Mouse (Mus musculus): ENCODE results near the gene Nup160.

Nup160 gene

GRCm38 (mm10) chr2:90659639-90660038, 17.4 kb upstream of the Nup160 start:
- in situ Hi-C loops (cut with MboI; ENCODE audit: unreplicated experiment in 2 of 2) = no loop called here

DNA sequence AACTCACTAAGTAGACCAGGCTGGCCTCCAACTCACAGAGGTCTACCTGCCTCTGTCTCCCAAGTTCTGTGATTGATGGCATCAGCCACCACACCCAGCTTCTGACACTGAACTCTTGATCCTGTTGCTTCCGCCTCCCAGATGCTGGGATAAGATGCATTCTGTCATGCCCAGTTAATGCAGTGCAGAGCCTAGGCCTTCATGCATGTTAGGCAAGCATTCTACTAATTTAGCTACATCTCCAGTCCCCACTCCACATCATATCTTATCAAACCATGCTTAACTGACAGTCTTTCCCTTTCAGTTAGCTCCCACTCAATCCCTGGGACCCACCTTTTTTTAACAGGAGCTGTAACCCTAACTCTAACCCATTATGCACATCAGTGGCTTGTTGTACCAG, 16.1 kb upstream of the Nup160 start:
- in situ Hi-C loops (cut with MboI; ENCODE audit: unreplicated experiment in 2 of 2) = no loop called here

DNA sequence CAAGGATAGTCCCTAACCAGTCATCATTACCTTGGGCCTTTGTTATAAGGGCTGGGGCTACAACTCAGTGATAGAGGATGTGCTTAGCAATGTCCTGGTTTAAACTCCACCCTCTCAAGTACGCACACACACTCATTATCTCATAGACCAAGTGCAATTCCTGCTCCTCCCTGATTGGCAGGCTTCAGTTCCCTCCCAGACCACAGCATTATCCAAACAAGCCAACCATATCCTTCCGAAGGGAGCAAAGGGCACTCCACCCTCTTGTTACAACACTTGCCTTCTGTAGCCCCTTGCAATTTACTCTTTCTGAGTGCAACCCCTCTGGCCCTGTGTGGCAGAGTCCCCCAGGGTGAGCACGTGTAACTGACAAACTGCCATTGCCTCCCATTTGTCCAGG, 15.6 kb upstream of the Nup160 start:
- in situ Hi-C loops (cut with MboI; ENCODE audit: unreplicated experiment in 2 of 2) = no loop called here

DNA sequence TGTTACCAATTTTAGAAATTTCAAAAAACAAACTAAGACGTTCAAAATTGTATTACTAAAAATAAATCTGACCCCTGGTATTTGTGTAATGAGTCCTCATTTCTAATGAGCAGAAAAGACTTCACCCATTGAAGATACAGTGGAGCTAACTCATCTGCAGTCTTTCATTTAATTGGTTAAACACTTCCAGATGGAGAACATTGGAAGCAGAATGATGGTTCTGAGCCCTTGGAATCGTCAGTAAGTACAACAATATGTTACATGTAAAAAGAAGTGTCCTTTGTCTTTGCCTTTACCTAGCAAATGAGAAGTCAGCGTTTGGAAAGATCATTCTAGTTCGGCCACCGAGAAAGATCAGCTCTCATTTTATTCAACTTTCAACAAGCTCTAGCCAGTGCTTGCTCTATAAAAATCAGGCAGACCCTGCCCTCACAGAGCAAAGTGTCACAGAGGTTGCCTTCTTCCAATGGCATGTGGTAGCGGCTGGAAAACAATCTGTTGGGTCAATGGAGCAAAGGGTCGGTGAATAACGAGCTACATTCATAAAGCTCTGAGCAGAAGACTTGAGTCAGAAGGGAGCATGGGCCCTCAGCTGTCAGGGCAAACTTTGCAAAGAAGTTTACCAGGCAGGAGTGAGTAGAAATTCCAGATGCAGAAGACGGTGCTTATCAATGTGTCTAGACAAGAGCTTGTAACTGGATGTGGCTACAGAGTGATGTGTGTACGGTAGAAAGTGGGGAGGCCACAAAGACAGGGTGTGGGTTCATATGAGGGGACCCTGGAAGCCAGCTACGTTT, 10.2 kb upstream of the Nup160 start:
- in situ Hi-C loops (cut with MboI; ENCODE audit: unreplicated experiment in 2 of 2) = no loop called here

DNA sequence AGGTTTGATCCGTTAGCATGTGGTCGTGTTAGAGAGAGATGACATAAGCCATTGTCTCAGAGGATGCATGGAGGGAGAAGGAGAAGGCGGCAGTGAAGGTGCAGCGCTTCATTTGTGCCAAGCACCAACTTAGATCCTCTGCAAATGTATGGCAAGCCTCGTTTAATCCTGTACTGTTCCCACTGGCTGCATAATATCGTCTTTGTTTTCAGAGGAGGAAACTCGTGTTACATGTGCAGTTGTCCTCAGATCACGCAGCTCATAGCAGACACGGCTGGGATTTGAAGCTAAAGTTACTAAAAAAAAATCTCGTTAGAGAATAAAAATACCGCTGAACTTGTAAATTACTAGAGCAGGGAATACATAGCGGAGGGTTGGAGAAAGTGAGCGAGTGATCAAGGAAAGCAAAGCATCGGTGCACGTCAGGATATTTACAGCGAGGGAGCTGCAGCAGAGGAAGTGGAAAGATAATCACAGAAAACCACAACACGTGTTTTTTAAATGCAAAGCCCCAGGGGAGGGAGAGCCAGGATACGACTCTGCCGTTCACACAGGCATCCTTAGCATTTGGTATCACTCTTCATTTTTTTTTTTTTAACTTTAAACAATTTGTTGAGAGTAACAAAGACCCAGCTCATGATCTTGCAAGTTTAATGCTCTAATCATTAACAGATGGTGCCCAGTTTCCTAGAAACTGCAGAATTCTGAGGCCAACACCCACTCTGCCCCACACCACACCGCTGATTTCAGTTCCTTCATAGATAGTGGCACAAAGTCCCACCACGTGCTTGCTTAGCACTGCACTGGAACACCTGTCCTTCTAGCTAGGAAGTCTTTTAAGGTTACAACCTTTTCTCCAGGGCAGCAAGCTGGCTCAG, 9.4 kb upstream of the Nup160 start:
- in situ Hi-C loops (cut with MboI; ENCODE audit: unreplicated experiment in 2 of 2) = no loop called here

DNA sequence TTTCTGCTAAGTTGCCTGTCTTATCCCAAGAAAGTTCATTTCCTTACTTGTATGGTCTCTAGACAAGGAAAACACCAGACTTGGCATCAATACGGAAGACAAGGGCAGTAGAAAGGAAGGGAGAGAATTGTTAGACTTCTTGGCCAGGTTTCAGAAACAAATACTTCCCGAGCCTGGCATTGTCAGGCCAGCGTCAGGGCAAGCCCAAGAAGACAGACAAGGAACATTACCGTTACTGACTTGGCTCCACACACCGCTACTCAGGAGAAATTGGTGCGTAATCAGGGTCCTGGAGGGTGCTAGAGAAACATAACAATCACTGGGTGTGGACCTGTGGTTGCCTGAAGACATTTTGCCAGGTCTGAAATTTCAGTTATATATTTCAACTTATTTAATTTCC, 6.7 kb upstream of the Nup160 start:
- in situ Hi-C loops (cut with MboI; ENCODE audit: unreplicated experiment in 2 of 2) = loop anchor here (5.0 to 10.0 kb wide), 3 partner anchors 86 to 168 kb away; partner anchors contain the start of gene Ptprj (in 1 of the 2)

GRCm38 (mm10) chr2:90673339-90673738, 3.7 kb upstream of the Nup160 start:
- in situ Hi-C loops (cut with MboI; ENCODE audit: unreplicated experiment in 2 of 2) = loop anchor here (5.0 to 10.0 kb wide), 3 partner anchors 89 to 171 kb away; partner anchors contain the start of gene Ptprj (in 1 of the 2)

- in situ Hi-C loops (cut with MboI; ENCODE audit: unreplicated experiment in 2 of 2) = loop anchor here (5.0 to 10.0 kb wide), 3 partner anchors 90 to 172 kb away; partner anchors contain the start of gene Ptprj (in 1 of the 2)
Measured at GRCm38 (mm10) chr2:90674555-90674954, 2.5 kb upstream of the Nup160 start.

DNA sequence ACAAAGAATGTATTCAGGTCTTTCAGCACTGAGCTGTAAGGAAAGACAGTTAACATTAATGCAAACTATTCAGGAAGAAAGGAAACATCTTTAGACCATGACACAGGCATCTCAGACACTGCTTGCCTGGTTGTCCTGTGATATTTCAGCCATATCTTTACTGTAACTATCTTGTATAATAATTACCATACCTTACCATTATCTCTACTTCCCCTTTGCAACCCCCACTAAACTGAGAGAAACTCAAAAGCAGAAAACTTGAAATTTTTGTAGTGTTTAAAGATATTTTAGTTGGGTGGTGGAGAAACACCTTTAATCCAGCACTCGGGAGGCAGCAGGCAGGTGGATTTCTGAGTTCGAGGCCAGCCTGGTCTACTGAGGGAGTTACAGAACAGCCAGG, 1.5 kb upstream of the Nup160 start:
- in situ Hi-C loops (cut with MboI; ENCODE audit: unreplicated experiment in 2 of 2) = loop anchor here (5.0 to 10.0 kb wide), 7 partner anchors 38 to 203 kb away; partner anchors contain the start of gene Ptprj (in 1 of the 2)

DNA sequence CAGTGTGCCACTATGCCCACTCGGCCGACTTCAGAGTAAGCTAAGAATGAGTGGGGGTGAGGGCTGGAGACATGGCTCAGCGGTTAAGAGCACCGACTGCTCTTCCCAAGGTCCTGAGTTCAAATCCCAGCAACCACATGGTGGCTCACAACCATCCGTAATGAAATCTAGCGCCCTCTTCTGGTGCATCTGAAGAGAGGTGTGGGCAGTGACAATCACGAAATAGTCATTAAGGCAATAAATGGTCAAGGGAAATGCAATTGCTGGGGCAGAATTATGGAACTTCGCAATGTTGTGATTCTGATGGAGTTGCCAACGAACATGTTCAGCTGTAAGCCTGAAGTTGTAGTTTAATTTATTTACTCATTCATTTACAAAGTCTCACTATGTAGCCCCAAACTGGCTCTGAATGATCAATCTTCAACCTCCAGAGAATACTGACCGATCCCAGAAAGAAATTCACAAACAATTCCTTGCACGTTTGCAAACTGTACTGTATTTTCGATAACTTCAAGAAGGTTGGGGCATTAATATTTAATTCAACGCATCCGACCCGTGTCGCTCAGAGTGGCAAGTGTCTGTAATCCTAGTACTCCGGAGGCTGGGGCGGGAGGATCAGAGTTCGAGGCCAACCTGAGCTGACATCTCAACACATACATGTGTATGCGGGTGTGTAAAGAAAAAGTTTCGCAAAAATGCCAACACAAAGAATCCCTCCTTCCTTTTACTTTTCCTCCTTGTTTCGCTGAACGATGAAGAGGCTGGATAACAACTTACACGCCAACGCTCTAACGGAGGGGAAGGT, 1.4 kb downstream of the Nup160 start:
- in situ Hi-C loops (cut with MboI; ENCODE audit: unreplicated experiment in 2 of 2) = loop anchor here (5.0 to 10.0 kb wide), 7 partner anchors 41 to 206 kb away; partner anchors contain the start of gene Ptprj (in 1 of the 2)

DNA sequence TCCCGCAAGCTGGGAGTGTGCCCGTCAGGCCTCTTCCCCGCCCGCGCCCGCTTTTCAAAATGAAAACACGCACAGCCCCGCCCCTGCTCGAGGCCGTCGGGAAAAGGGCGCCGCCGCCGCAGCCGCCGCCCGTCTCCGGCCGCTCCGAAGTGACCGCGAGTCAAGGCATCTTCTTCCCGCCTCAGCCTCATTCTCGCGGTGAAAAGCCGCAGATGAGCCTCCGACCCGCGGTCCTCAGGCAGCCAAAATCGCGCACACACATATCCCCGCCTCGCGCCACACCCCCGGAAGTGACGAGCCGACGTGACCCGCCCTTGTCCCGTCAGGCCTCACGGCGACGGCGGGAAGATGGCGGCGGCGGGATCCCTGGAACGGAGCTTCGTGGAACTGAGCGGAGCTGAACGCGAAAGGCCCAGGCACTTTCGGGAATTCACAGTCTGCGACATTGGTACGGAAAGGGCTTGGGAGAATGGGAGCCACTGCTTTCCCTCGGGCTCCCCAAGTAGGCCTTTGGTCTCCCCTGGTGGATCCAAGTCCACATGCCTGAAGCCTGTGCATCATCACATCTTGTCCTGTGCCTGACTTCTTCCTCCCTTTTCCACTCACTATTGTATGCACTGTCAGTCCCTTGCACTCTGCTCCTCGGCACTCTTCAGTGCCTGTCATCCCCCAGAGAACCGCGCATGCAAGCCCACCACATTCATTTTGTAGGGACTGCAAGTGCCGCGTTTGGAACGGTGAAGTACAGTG, 2.2 kb downstream of the Nup160 start:
- in situ Hi-C loops (cut with MboI; ENCODE audit: unreplicated experiment in 2 of 2) = loop anchor here (5.0 to 10.0 kb wide), 7 partner anchors 42 to 207 kb away; partner anchors contain the start of gene Ptprj (in 1 of the 2)

DNA sequence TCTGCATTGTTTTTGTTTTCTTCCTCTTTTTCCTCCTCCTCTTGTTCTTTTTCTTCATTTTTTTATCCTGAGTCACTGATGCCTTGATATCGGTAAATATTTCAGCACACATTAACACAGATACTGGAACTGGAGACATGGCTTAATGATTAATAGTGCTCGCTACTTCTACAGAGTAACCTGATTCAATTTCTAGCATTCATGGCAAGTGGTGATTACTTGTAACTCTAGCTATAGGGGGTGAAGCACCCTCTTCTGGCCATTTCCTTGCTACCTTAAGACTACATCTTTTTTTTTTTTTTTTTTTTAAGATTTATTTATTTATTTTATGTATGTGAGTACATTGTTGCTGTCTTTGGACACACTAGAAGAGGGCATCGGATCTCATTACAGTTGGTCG, 23.9 kb downstream of the Nup160 start:
- in situ Hi-C loops (cut with MboI; ENCODE audit: unreplicated experiment in 2 of 2) = loop anchor here in 1 of 2 experiments (10.0 kb wide), 1 partner anchor 226 kb away; no protein-coding TSS in a partner anchor

GRCm38 (mm10) chr2:90708548-90708947, 31.5 kb downstream of the Nup160 start:
- in situ Hi-C loops (cut with MboI; ENCODE audit: unreplicated experiment in 2 of 2) = loop anchor here in 1 of 2 experiments (10.0 kb wide), 1 partner anchor 234 kb away; no protein-coding TSS in a partner anchor

GRCm38 (mm10) chr2:90715555-90716092, 38.6 kb downstream of the Nup160 start:
- in situ Hi-C loops (cut with MboI; ENCODE audit: unreplicated experiment in 2 of 2) = no loop called here

DNA sequence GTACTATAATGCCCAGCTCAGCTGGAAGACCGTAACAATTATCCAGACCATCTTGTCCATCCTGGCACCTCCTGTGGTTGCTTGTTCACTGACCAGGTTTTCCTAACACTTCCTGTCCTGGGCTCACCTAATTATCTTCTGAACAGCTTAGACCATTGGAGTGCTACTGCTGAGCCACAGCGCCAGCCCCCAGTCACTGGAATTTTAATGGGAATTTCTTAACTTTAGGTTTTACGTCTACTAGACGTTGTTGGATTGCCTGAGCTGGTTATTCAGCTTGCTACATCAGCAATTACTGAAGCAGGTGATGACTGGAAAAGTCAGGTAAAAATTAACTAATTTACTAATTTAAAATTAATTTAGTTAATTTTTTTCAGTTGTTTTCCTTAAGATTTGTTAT, 40.4 kb downstream of the Nup160 start:
- in situ Hi-C loops (cut with MboI; ENCODE audit: unreplicated experiment in 2 of 2) = no loop called here

DNA sequence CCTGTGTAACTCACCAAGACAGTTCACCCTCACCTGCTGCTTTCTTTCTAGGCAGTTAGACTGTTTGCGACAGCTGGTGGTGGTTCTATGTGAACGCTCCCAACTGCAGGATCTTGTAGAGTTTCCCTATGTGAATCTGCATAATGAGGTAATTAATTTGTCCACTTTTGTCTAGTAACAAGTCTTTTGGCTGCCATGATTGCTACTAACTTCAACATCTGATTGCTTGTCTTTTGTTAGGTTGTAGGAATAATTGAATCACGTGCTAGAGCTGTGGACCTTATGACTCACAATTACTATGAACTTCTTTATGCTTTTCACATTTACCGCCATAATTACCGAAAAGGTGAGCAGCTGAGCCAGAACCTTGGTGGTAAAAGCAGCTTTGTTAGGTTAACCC, 40.9 kb downstream of the Nup160 start:
- in situ Hi-C loops (cut with MboI; ENCODE audit: unreplicated experiment in 2 of 2) = no loop called here

DNA sequence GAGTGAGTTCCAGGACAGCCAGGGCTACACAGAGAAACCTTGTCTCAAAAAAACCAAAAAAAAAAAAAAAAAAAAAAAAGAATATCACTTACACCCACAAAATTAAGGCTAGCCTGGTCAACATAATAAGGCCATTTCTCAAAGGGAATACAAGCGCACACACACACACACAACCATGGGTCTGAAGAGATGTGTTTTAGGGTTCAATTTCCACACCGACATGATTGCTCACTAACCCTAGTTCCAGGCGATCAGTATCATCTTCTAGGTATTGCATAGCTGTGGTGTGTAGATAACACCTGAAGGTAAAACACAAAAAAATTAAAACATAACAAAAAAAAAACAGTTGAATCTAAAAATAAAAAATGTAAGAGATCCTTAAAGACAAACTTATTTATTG, 49.8 kb downstream of the Nup160 start:
- in situ Hi-C loops (cut with MboI; ENCODE audit: unreplicated experiment in 2 of 2) = no loop called here

DNA sequence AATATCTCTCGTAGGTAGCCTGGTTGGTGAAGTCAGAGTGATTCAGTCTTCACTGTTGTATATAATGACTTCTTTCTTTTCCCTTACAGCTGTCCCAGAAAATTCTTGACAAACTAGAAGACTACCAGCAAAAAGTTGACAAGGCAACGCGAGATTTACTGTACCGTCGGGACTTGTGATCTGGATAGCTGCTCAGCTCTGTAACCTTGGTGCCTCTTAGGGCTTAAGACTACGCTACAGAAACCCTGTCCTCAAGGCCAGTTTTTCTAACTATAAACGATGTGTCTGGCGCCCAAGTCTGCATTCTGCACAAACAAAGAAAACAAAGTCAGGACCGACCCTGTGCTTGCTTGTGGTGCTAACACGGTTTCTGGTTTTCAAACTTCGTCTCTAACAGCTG, 58.3 kb downstream of the Nup160 start:
- in situ Hi-C loops (cut with MboI; ENCODE audit: unreplicated experiment in 2 of 2) = no loop called here

- in situ Hi-C loops (cut with MboI; ENCODE audit: unreplicated experiment in 2 of 2) = no loop called here
Measured at GRCm38 (mm10) chr2:90738801-90739200, 61.8 kb downstream of the Nup160 start.

All from v-Abl transformed pro-B cells (cell line).